Comparison of ENCODE assay signal across 10 mouse cellular contexts in genomic region chr12:53623793-53624192, GRCm38 (mm10).
DNase-seq lines count a peak whose midpoint lies in the region; ATAC-seq and TF ChIP-seq lines count a peak whose summit lies in the region.
"Had no signal": no experiment of that assay in that cellular context is flagged by ENCODE, and none has a peak within 500 bp of the region (broad histone marks: within the 10 kb centered on the region; RNA-seq: fewer than 3 reads in every experiment).

No protein-coding gene starts in this region.

- peak; percentile 53 for DNase-seq in embryo, embryonic 11 days
- DNase-seq in hindbrain, postnatal 0 days (ENCODE audit: low spot score) = peak; percentile 41
- DNase-seq in heart, adult 9 months (ENCODE audit: low spot score in 2 of 2) = no peak
- DNase-seq in adrenal gland, adult (ENCODE audit: inconsistent age in 2 of 2, low spot score in 1 of 2) = no peak
- DNase-seq in liver, embryonic 11.5 days (ENCODE audit: low spot score) = no peak
- DNase-seq: heart, adult 2 months had no signal

- TF ChIP-seq CTCF in hindbrain, postnatal 0 days (IDR thresholded peaks at IDR 0.05; ENCODE audit: low read depth) = no peak

- peak; percentile 66 for ATAC-seq in forebrain, embryonic 12.5 days (ENCODE audit: low FRiP score)
- ATAC-seq in hindbrain, postnatal 0 days = peak; percentile 45; the same call in 1 of the 2 replicates
- peak; percentile 56; the same call in 1 of the 2 replicates for ATAC-seq in neural tube, embryonic 12.5 days (ENCODE audit: low FRiP score, low read depth)
- no peak for ATAC-seq in liver, embryonic 11.5 days (replicated peaks; ENCODE audit: low FRiP score)

- H3K4me2 ChIP-seq in forebrain, embryonic 12.5 days = peak overlapping the region; percentile 30; the same call in 1 of the 2 replicates
- H3K4me2 ChIP-seq in hindbrain, postnatal 0 days (ENCODE audit: low read depth, low read length) = no peak overlapping the region
- H3K4me2 ChIP-seq in neural tube, embryonic 12.5 days (replicated peaks) = peak overlapping the region; percentile 36
- H3K4me2 ChIP-seq in liver, embryonic 11.5 days = no peak overlapping the region
- H3K4me2 ChIP-seq: lung, embryonic 15.5 days had no signal

- H3K9me3 ChIP-seq in forebrain, embryonic 12.5 days = no peaks in the 10 kb centered on the region
- H3K9me3 ChIP-seq in hindbrain, postnatal 0 days (ENCODE audit: low read length) = no peaks in the 10 kb centered on the region
- no peaks in the 10 kb centered on the region for H3K9me3 ChIP-seq in neural tube, embryonic 12.5 days
- H3K9me3 ChIP-seq in liver, embryonic 11.5 days (ENCODE audit: control insufficient read depth, low read length) = no peaks in the 10 kb centered on the region
- H3K9me3 ChIP-seq: lung, embryonic 15.5 days had no signal

- WGBS in forebrain, embryonic 12.5 days = 6% methylated on average over 9 of the region's 9 CpGs
- 22% methylated on average over 9 of the region's 9 CpGs for WGBS in hindbrain, postnatal 0 days
- WGBS in neural tube, embryonic 12.5 days = 9% methylated on average over 9 of the region's 9 CpGs
- 83% methylated on average over 9 of the region's 9 CpGs for whole genome bisulfite sequencing in liver, embryonic 11.5 days

- no peak overlapping the region for H3K9ac ChIP-seq in forebrain, embryonic 12.5 days
- no peak overlapping the region for H3K9ac ChIP-seq in hindbrain, postnatal 0 days (replicated peaks; ENCODE audit: low read length)
- no peak overlapping the region for H3K9ac ChIP-seq in neural tube, embryonic 12.5 days
- H3K9ac ChIP-seq in liver, embryonic 11.5 days (ENCODE audit: low read depth, low read length) = no peak overlapping the region
- H3K9ac ChIP-seq: lung, embryonic 15.5 days had no signal

- peak overlapping the region; percentile 80 for H3K27ac ChIP-seq in forebrain, embryonic 12.5 days
- H3K27ac ChIP-seq in hindbrain, postnatal 0 days = no peak overlapping the region; the same call in 1 of the 2 replicates
- H3K27ac ChIP-seq in neural tube, embryonic 12.5 days = no peak overlapping the region
- no peak overlapping the region for H3K27ac ChIP-seq in liver, embryonic 11.5 days (ENCODE audit: low read depth, low read length)
- H3K27ac ChIP-seq: heart, adult 2 months; lung, embryonic 15.5 days had no signal

- peaks cover 41% of the 10 kb centered on the region for H3K4me1 ChIP-seq in forebrain, embryonic 12.5 days
- H3K4me1 ChIP-seq in hindbrain, postnatal 0 days (ENCODE audit: insufficient read depth, low read length) = peaks cover 17% of the 10 kb centered on the region
- H3K4me1 ChIP-seq in neural tube, embryonic 12.5 days = peaks cover 23% of the 10 kb centered on the region
- H3K4me1 ChIP-seq in liver, embryonic 11.5 days (replicated peaks; ENCODE audit: control insufficient read depth, insufficient read depth, low read length) = no peaks in the 10 kb centered on the region
- H3K4me1 ChIP-seq: lung, embryonic 15.5 days had no signal

- no peaks in the 10 kb centered on the region; the same call in 1 of the 2 replicates for H3K27me3 ChIP-seq in forebrain, embryonic 12.5 days
- H3K27me3 ChIP-seq in hindbrain, postnatal 0 days (ENCODE audit: insufficient read depth, low read length) = no peaks in the 10 kb centered on the region
- no peaks in the 10 kb centered on the region for H3K27me3 ChIP-seq in neural tube, embryonic 12.5 days (replicated peaks)
- no peaks in the 10 kb centered on the region for H3K27me3 ChIP-seq in liver, embryonic 11.5 days (replicated peaks; ENCODE audit: control insufficient read depth, insufficient read depth, low read length)
- H3K27me3 ChIP-seq: lung, embryonic 15.5 days had no signal

- H3K36me3 ChIP-seq in forebrain, embryonic 12.5 days (replicated peaks) = no peaks in the 10 kb centered on the region
- no peaks in the 10 kb centered on the region for H3K36me3 ChIP-seq in hindbrain, postnatal 0 days (ENCODE audit: insufficient read depth, low read length)
- H3K36me3 ChIP-seq in neural tube, embryonic 12.5 days = no peaks in the 10 kb centered on the region
- H3K36me3 ChIP-seq in liver, embryonic 11.5 days (ENCODE audit: control insufficient read depth, insufficient read depth, low read length) = no peaks in the 10 kb centered on the region
- H3K36me3 ChIP-seq: lung, embryonic 15.5 days had no signal

- no peak overlapping the region for H3K4me3 ChIP-seq in forebrain, embryonic 12.5 days (replicated peaks)
- H3K4me3 ChIP-seq in hindbrain, postnatal 0 days (ENCODE audit: low read length) = no peak overlapping the region
- no peak overlapping the region for H3K4me3 ChIP-seq in neural tube, embryonic 12.5 days
- H3K4me3 ChIP-seq in liver, embryonic 11.5 days (ENCODE audit: low read depth, low read length) = no peak overlapping the region
- H3K4me3 ChIP-seq: heart, adult 2 months; lung, embryonic 15.5 days; myocyte had no signal

Comparison
In these comparisons a context has a peak if more than half of its experiments do, and no peak if none do; other contexts are left out.
1. DNase-seq: peak in embryo, embryonic 11 days (single experiment) and hindbrain, postnatal 0 days (single experiment); none in heart, adult 9 months (0 of 2), adrenal gland, adult (0 of 2) and liver, embryonic 11.5 days (single experiment).
2. H3K4me2 ChIP-seq: peak in forebrain, embryonic 12.5 days (single experiment) and neural tube, embryonic 12.5 days (single experiment); none in hindbrain, postnatal 0 days (single experiment) and liver, embryonic 11.5 days (single experiment).